ENCODE assay signal across 8 mouse cellular contexts in genomic region chr16:74411481-74412251, GRCm38 (mm10). TPM values are rescaled to one million over a fixed set of nuclear protein-coding genes. Genes with fewer than 3 reads are reported as not detected.
DNase-seq lines count a peak whose midpoint lies in the region; ATAC-seq and TF ChIP-seq lines count a peak whose summit lies in the region.

Robo2 (minus strand) TSS chr16:74411825.

- peak within 1 kb of the TSS; percentile 61 for H3K9ac ChIP-seq in embryonic facial prominence, embryonic 12.5 days
- H3K9ac ChIP-seq in heart, adult 2 months (ENCODE audit: low read depth, low read length): 0 out of 2 replicates have a peak within 1 kb of the TSS, but pooled peaks have one; percentile 11

- peak within 1 kb of the TSS; percentile 88 for H3K27ac ChIP-seq in embryonic facial prominence, embryonic 12.5 days
- H3K27ac ChIP-seq in heart, adult 2 months: no peak within 1 kb of the TSS

- no peaks in the 10 kb centered on the region for H3K9me3 ChIP-seq in embryonic facial prominence, embryonic 12.5 days

- TF ChIP-seq EP300 in heart, adult 2 months (IDR thresholded peaks at IDR 0.05; ENCODE audit: insufficient read depth, low read depth, low read length): no peak

- H3K4me1 ChIP-seq in embryonic facial prominence, embryonic 12.5 days: no peaks in the 10 kb centered on the region; the same call in 1 of the 2 replicates
- H3K4me1 ChIP-seq in heart, adult 2 months (ENCODE audit: control insufficient read depth, insufficient read depth, low read length): peaks cover 2% of the 10 kb centered on the region

- H3K4me3 ChIP-seq in embryonic facial prominence, embryonic 12.5 days: peak within 1 kb of the TSS; percentile 64
- H3K4me3 ChIP-seq in heart, adult 2 months: peak within 1 kb of the TSS; percentile 45

- under 1% methylated on average over 43 of the region's 43 CpGs for WGBS in embryonic facial prominence, embryonic 12.5 days
- WGBS in heart, adult 2 months: under 1% methylated on average over 43 of the region's 43 CpGs

- H3K36me3 ChIP-seq in embryonic facial prominence, embryonic 12.5 days: no peaks in the 10 kb centered on the region
- no peaks in the 10 kb centered on the region for H3K36me3 ChIP-seq in heart, adult 2 months (ENCODE audit: control insufficient read depth, insufficient read depth, low read length)

- no peaks in the 10 kb centered on the region for H3K27me3 ChIP-seq in embryonic facial prominence, embryonic 12.5 days
- H3K27me3 ChIP-seq in heart, adult 2 months (ENCODE audit: control insufficient read depth, insufficient read depth, low read length): peaks cover 3% of the 10 kb centered on the region

- TF ChIP-seq CTCF in brain, embryonic 14.5 days (IDR thresholded peaks at IDR 0.05; ENCODE audit: borderline replicate concordance, extremely low read depth, insufficient read depth, insufficient read length): no peak
- no peak for TF ChIP-seq CTCF in heart, adult 2 months (IDR thresholded peaks at IDR 0.05)

- no peaks in the 10 kb centered on the region for H3K79me2 ChIP-seq in heart, adult 2 months (replicated peaks; ENCODE audit: control insufficient read depth, insufficient read depth, low read length)

- intact Hi-C loops in heart, adult 2 months (cut with DNase I): loop anchor here (2.0 to 10.0 kb wide), 3 partner anchors 1057 to 1417 kb away; no protein-coding TSS in a partner anchor
- intact Hi-C loops in left cerebral cortex, postnatal 4 days (cut with DNase I): loop anchor here (5.0 kb wide), 2 partner anchors 1309 to 1414 kb away; no protein-coding TSS in a partner anchor

- ATAC-seq in embryonic facial prominence, embryonic 12.5 days (ENCODE audit: insufficient number of reproducible peaks, insufficient read depth, low FRiP score, low TSS enrichment): peak; percentile 90
- 0 out of 2 replicates have a peak, but pooled peaks have one; percentile 18 for ATAC-seq in megakaryocyte-erythroid progenitor cell, adult 5-6 weeks (replicated peaks; ENCODE audit: low FRiP score, low TSS enrichment, poor library complexity, severe bottlenecking)

- DNase-seq in brain, embryonic 14.5 days (ENCODE audit: low read depth): peak; percentile 90
- peak; percentile 57 to 68 for DNase-seq in heart, adult 2 months
- peak; percentile 39 for DNase-seq in kidney, adult 18-20 months
- peak; percentile 79 for DNase-seq in left cerebral cortex, postnatal 4 days
- DNase-seq in right cerebral cortex, postnatal 4 days: peak; percentile 54
- DNase-seq in MN1 (ENCODE audit: low spot score): no peak

- no peak for TF ChIP-seq POLR2A in brain, embryonic 14.5 days (IDR thresholded peaks at IDR 0.05; ENCODE audit: borderline replicate concordance, extremely low read depth, insufficient read depth, insufficient read length, poor library complexity, severe bottlenecking)
- no peak for TF ChIP-seq POLR2A in heart, adult 2 months (IDR thresholded peaks at IDR 0.05; ENCODE audit: insufficient read depth, low read depth, low read length)

- peak within 1 kb of the TSS; percentile 91 for H3K4me2 ChIP-seq in embryonic facial prominence, embryonic 12.5 days (replicated peaks)

RNA-seq across cellular contexts. Expression of gene Robo2, which starts in this region (rescaled TPM):
- polyA plus RNA-seq in brain, embryonic 14.5 days (2012; rRNA removed): 66.8 and 101 TPM in 2 replicates
- 66.7 and 71.5 TPM in 2 replicates for polyA plus RNA-seq in embryonic facial prominence, embryonic 12.5 days (2016; fragmentation: Nextera tagmentation; extraction: Ambion mirVana)
- 1 to 10 TPM in 1 of 2 experiments, under 1 TPM in 1; 0.39 to 1.0 TPM for total RNA-seq in heart, adult 2 months (2021)
- 0.70 and 1.1 TPM in 2 replicates for polyA plus RNA-seq in heart, adult 2 months (2012; rRNA removed)
- total RNA-seq in left cerebral cortex, postnatal 4 days (2021): 100 to 1,000 TPM; 222 to 248 TPM
- not detected in 2 replicates for total RNA-seq in megakaryocyte-erythroid progenitor cell, adult 5-6 weeks (2014; fragmentation: Nextera tagmentation)
- total RNA-seq in megakaryocyte-erythroid progenitor cell, adult 5-6 weeks (2017): not detected in 2 replicates

Comparison
In these comparisons a context has a peak if more than half of its experiments do, and no peak if none do; other contexts are left out.
1. RNA of gene Robo2 (total RNA-seq): 222 to 248 TPM in left cerebral cortex, postnatal 4 days; 0.39 to 1.0 TPM in heart, adult 2 months and not detected in megakaryocyte-erythroid progenitor cell, adult 5-6 weeks; every median in the first group is over 100 times any median in the second.
2. RNA of gene Robo2 (polyA plus RNA-seq): 66.8 to 101 TPM in brain, embryonic 14.5 days and 66.7 to 71.5 TPM in embryonic facial prominence, embryonic 12.5 days; 0.70 to 1.1 TPM in heart, adult 2 months; every median in the first group is over 10 times any median in the second.
3. Peak in ATAC-seq in megakaryocyte-erythroid progenitor cell, adult 5-6 weeks; RNA of the gene not detected or under 1 TPM.